Mouse (Mus musculus) lung, postnatal 0 days (tissue): ENCODE results near the gene Ncf2.

Experiments used
- CTCF ChIP-seq: IDR thresholded peaks from 2 replicates; pipeline ENCODE4 v1.5.1; 2016; ENCODE audit warnings: antibody characterized with exemption, mild to moderate bottlenecking
- EP300 ChIP-seq: IDR thresholded peaks from 2 replicates; pipeline ENCODE4 v1.6.1; 2016; ENCODE audit warnings: antibody characterized with exemption, mild to moderate bottlenecking, control low read depth

GRCm38 (mm10) chr1:152790254-152790653 is 9.7 kb upstream of the Ncf2 start:
- peak; percentile 78 for TF ChIP-seq CTCF
- TF ChIP-seq EP300 = no peak
